Mouse (Mus musculus) midbrain, embryonic 16.5 days (tissue): ENCODE measurements at regions not wholly inside any gene's neighbourhood (a gene's known extent, or its start where the extent isn't known, plus 50 kb on each side); places are given as distances from the start of the nearest gene placed in this dataset.

ENCODE experiments used
- ATAC-seq: fragments of 200-750 bp; cut with Nextera tagmentation; 2 replicates; pipeline ENCODE4 v1.8.0; 2017; ENCODE audit warnings: moderate TSS enrichment
- H3K27ac ChIP-seq: fragments of 300-500 bp; sonication (generic); 2 replicates; pipeline ENCODE4 v1.5.1; 2014; ENCODE audit warnings: mild to moderate bottlenecking, low read length, mixed read lengths
- H3K27me3 ChIP-seq: fragments of 300-500 bp; sonication (generic); 2 replicates; pipeline ENCODE4 v1.6.1; 2014; ENCODE audit warnings: low read depth, low read length, mixed read lengths; ENCODE audit not compliant: control insufficient read depth, insufficient read depth
- H3K36me3 ChIP-seq: fragments of 300-500 bp; sonication (generic); 2 replicates; pipeline ENCODE4 v1.6.1; 2014; ENCODE audit warnings: mild to moderate bottlenecking, low read length, moderate library complexity, mixed read lengths; ENCODE audit not compliant: control insufficient read depth, insufficient read depth
- H3K4me1 ChIP-seq: fragments of 300-500 bp; sonication (generic); 2 replicates; pipeline ENCODE4 v1.6.1; 2014; ENCODE audit warnings: mild to moderate bottlenecking, low read length, mixed read lengths; ENCODE audit not compliant: control insufficient read depth, insufficient read depth
- H3K4me2 ChIP-seq: fragments of 300-500 bp; sonication (generic); 2 replicates; pipeline ENCODE4 v1.6.1; 2014; ENCODE audit warnings: mild to moderate bottlenecking, low read length, mixed read lengths
- H3K4me3 ChIP-seq: fragments of 300-500 bp; sonication (generic); 2 replicates; pipeline ENCODE4 v1.5.1; 2014; ENCODE audit warnings: low read depth, mild to moderate bottlenecking, low read length, moderate library complexity, mixed read lengths
- H3K9ac ChIP-seq: fragments of 300-500 bp; sonication (generic); 2 replicates; pipeline ENCODE4 v1.6.1; 2014; ENCODE audit warnings: low read depth, low read length, mixed read lengths
- H3K9me3 ChIP-seq: fragments of 300-500 bp; sonication (generic); replicated peaks from 2 replicates; pipeline ENCODE4 v1.6.1; 2014; ENCODE audit warnings: mild to moderate bottlenecking, low read length, mixed read lengths; ENCODE audit not compliant: control insufficient read depth, poor library complexity, severe bottlenecking
- WGBS: fragments of 180-500 bp; shearing (Covaris S2); extraction: QIAGEN DNeasy Blood & Tissue Kit; methylation state at CpG from one replicate; pipeline ENCODE4 v1.1.7; 2014; 5-methylcytosine and 5-hydroxymethylcytosine counted together

- Histone ChIP-seq H3K9ac (no peak overlapping the region), H3K9me3 (no peaks in the 10 kb centered on the region), H3K36me3 (no peaks in the 10 kb centered on the region), H3K4me2 (no peak overlapping the region), H3K27ac (no peak overlapping the region), H3K27me3 (no peaks in the 10 kb centered on the region), H3K4me1 (no peaks in the 10 kb centered on the region), H3K4me3 (no peak overlapping the region)
- ATAC-seq, result no peak
- WGBS, result 65% methylated on average over 2 of the region's 2 CpGs
Measured at GRCm38 (mm10) chr5:7539812-7540645, 195.5 kb upstream of the Zfp804b start.

- H3K27ac ChIP-seq, result no peak overlapping the region
- 89% methylated on average over 4 of the region's 4 CpGs for WGBS
Measured at GRCm38 (mm10) chr5:7540646-7541038, 196.1 kb upstream of the Zfp804b start.

GRCm38 (mm10) chr5:7543857-7544256, 199.3 kb upstream of the Zfp804b start:
- Histone ChIP-seq H3K27ac (no peak overlapping the region), H3K4me1 (no peaks in the 10 kb centered on the region), H3K4me3 (no peak overlapping the region), H3K9ac (no peak overlapping the region), H3K27me3 (no peaks in the 10 kb centered on the region), H3K4me2 (no peak overlapping the region), H3K9me3 (no peaks in the 10 kb centered on the region), H3K36me3 (no peaks in the 10 kb centered on the region)
- ATAC-seq, result peak; percentile 67
- WGBS, result 61% methylated on average over 3 of the region's 3 CpGs

More at GRCm38 (mm10) chr5:7540646-7541038, 196.1 kb upstream of the Zfp804b start:
- ATAC-seq, result no peak
- Histone ChIP-seq H3K27me3 (no peaks in the 10 kb centered on the region), H3K4me2 (no peak overlapping the region), H3K36me3 (no peaks in the 10 kb centered on the region), H3K4me3 (no peak overlapping the region), H3K9me3 (no peaks in the 10 kb centered on the region), H3K4me1 (no peaks in the 10 kb centered on the region), H3K9ac (no peak overlapping the region)

- no peaks in the 10 kb centered on the region for H3K27me3 ChIP-seq
- no peak overlapping the region for H3K4me2 ChIP-seq
- no peaks in the 10 kb centered on the region for H3K9me3 ChIP-seq
- H3K9ac ChIP-seq, result no peak overlapping the region
- no peak for ATAC-seq
- H3K4me3 ChIP-seq, result no peak overlapping the region
- 64% methylated on average over 2 of the region's 2 CpGs for WGBS
- H3K4me1 ChIP-seq, result no peaks in the 10 kb centered on the region
- H3K36me3 ChIP-seq, result no peaks in the 10 kb centered on the region
- H3K27ac ChIP-seq, result no peak overlapping the region
Measured at GRCm38 (mm10) chr5:7580413-7580812, 235.9 kb upstream of the Zfp804b start.

GRCm38 (mm10) chr5:7586547-7586946, 242.0 kb upstream of the Zfp804b start:
- no peak overlapping the region for H3K27ac ChIP-seq
- ATAC-seq, result no peak
- H3K4me2 ChIP-seq, result no peak overlapping the region
- H3K4me1 ChIP-seq, result no peaks in the 10 kb centered on the region
- no peak overlapping the region for H3K9ac ChIP-seq
- no peaks in the 10 kb centered on the region for H3K27me3 ChIP-seq
- H3K36me3 ChIP-seq, result no peaks in the 10 kb centered on the region
- no peaks in the 10 kb centered on the region for H3K9me3 ChIP-seq
- no peak overlapping the region for H3K4me3 ChIP-seq

GRCm38 (mm10) chr5:7600418-7600817, 255.9 kb upstream of the Zfp804b start:
- WGBS, result 83% methylated on average over 1 of the region's 1 CpGs
- no peak for ATAC-seq
- H3K9me3 ChIP-seq, result no peaks in the 10 kb centered on the region
- no peak overlapping the region for H3K4me3 ChIP-seq
- no peak overlapping the region for H3K27ac ChIP-seq
- H3K9ac ChIP-seq, result no peak overlapping the region
- no peaks in the 10 kb centered on the region for H3K4me1 ChIP-seq
- H3K36me3 ChIP-seq, result no peaks in the 10 kb centered on the region
- no peak overlapping the region for H3K4me2 ChIP-seq
- no peaks in the 10 kb centered on the region for H3K27me3 ChIP-seq

- Histone ChIP-seq H3K4me2 (no peak overlapping the region), H3K36me3 (no peaks in the 10 kb centered on the region), H3K4me3 (no peak overlapping the region), H3K9ac (no peak overlapping the region), H3K27ac (no peak overlapping the region), H3K4me1 (no peaks in the 10 kb centered on the region), H3K9me3 (no peaks in the 10 kb centered on the region), H3K27me3 (no peaks in the 10 kb centered on the region)
- no peak for ATAC-seq
Measured at GRCm38 (mm10) chr5:7607517-7607916, 263.0 kb upstream of the Zfp804b start.

- Histone ChIP-seq H3K27me3 (no peaks in the 10 kb centered on the region), H3K36me3 (no peaks in the 10 kb centered on the region), H3K4me1 (no peaks in the 10 kb centered on the region), H3K9me3 (no peaks in the 10 kb centered on the region), H3K4me2 (no peak overlapping the region), H3K9ac (no peak overlapping the region), H3K4me3 (no peak overlapping the region), H3K27ac (no peak overlapping the region)
- no peak for ATAC-seq
- 94% methylated on average over 2 of the region's 2 CpGs for WGBS
Measured at GRCm38 (mm10) chr5:7607924-7608323, 263.4 kb upstream of the Zfp804b start.

GRCm38 (mm10) chr5:7655280-7655679, 305.0 kb upstream of the Steap4 start:
- no peak overlapping the region for H3K9ac ChIP-seq
- no peak overlapping the region for H3K4me3 ChIP-seq
- H3K27ac ChIP-seq, result no peak overlapping the region
- H3K27me3 ChIP-seq, result no peaks in the 10 kb centered on the region
- peaks cover 2% of the 10 kb centered on the region; the same call in 1 of the 2 replicates for H3K4me1 ChIP-seq
- no peaks in the 10 kb centered on the region for H3K36me3 ChIP-seq
- WGBS, result 46% methylated on average over 2 of the region's 2 CpGs
- ATAC-seq, result peak; percentile 83
- no peak overlapping the region for H3K4me2 ChIP-seq
- H3K9me3 ChIP-seq, result no peaks in the 10 kb centered on the region
